Mouse (Mus musculus) frontal cortex, postnatal 14 days (tissue): ENCODE results near the gene Ttf1.
"Not testable (repeated sequence)": the region's sequence is repeated elsewhere in the genome, so short reads cannot be mapped to it uniquely, and the experiment has no call there.

ENCODE experiments used
- DNase-seq, 2 experiments: peaks; one replicate each; pipeline ENCODE4 v3.0.0; 2022; ENCODE audit warnings: low spot score in 2 of 2

The Ttf1 gene

DNA sequence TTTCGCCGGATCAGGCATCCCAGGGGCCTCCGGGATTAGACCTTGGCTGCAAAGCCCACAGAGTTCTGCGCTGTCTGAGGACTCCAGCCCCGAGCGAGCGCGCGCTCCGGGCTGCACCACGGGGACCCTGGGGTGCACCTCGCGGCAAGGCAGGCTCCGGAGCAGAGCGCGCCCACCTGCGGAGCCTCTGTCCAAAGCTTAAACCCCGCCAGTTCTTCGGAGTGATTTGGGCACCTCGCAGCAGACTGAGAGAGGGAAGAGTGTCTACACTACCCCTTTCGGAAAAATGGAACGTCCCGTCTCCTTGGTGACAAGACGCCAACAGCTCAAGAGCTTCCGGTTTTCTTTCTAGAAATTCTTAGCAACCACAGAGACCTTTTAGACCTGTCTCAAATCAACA lies 5.1 kb upstream of the Ttf1 start, which contains the start of gene Cfap77:
TSS of gene Cfap77 (minus strand) at position 76 of the 400 bp plus-strand sequence.
- DNase-seq, result peak in 1 of 2 experiments; percentile 14

DNA sequence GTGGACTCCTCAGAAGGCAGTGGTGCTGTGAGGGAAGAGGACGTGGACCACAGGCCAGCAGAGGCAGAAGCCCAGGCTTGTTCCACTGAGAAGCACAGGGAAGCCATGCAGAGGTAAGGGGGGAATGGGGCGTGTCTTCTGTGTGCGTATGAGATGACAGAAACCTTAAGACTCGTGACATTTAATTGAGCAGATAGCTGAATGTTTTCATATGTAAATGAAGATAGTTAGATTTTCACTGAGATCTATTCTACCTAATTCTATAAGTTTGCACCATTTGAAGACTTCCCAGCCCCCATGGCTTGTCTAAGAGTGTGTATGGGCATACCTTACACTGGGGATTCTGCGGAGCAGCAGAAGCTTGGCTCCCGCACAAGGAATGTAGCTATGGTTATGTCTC lies 5.7 kb downstream of the Ttf1 start:
- DNase-seq, result no peak

DNA sequence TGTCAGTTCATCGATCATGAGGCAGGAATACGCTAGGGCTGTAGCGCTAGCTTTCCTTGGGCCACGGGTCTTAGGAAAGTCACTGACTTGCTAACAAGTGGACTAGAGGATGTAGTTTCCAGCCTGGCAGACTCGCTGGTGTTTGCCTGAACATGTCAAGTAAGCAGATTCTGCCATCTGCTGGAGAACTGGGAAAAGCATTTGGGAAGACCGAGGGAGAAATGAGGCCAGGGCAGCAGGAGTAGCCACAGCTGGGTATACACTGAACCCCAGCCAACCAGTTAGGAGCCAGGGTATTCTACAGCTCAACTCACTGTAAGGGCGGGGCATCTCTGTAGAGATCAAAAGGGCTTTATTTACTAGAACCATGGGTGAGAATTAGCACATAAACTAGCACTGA lies 6.3 kb downstream of the Ttf1 start:
- no peak for DNase-seq

DNA sequence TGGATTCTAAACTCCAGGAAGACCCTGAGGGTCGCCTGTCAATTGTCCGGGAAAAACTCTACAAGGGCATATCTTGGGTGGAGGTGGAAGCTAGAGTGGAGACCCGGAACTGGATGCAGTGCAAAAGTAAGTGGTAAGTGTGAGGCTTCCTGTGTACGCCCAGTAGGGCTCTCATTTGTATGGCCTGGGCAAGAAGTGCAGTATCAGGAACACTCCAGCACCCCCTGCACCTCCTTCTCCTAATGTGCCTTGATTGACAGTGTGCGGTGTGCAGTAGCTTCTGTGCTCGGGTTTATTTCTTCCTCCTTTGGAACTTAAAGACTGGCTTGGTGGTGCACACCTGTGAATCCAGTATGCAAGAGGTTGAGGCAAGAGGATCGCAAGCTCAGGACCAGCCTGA lies 14.6 kb downstream of the Ttf1 start:
- no peak for DNase-seq

DNA sequence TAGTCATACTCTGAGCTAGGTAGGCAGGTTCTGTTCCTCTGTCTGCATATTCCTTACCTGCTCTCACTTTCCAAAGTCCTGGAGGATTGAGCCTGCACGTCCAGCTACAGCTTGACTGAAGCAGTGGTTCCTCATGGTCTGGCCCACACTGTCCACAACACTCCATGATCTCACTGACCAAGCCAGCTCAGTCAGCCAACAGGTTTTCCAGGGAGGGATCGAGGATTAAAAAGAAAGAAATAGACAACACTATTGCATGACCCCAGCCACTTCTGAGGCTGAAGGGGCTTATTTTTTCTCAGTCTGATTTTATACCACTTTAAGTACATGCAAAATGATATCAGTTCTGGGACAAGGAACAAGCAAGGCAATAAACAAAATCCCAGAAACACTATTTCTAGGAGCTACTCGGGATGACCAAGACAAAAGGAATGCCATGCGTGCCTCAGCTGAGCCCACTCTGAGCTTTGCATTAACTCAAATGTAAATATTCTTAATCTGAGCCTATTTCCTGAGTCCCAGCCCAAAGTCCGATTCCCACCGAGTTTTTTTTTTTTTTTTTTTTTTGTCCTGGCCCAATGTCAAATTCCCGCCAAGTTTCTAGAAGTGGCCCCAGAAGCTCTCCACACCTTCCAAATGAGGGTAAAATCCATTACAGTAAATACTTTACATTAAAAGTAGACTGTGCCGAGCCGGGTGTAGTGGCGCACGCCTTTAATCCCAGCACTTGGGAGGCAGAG lies 15.4 kb downstream of the Ttf1 start:
- no peak for DNase-seq

DNA sequence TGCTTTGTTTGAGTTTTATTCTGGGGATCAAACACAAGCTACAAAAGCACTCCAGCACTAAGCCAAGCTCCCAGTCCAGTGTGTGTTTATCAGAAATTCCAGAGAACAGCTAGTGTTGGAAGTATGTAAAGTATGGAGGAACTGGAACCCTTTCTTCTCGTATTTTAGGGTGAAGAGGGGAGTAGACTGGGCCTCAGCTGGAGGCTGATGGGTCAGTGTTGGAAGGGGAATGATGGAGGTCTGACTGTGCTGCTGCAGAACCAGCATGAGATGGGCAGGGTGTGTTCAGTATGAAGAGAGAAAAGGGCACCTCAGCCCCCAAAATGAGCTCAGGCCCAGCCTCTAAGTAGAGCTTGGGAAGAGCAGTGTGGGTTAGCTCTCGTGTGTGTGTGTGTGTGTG lies 16.2 kb downstream of the Ttf1 start:
- DNase-seq, result no peak

DNA sequence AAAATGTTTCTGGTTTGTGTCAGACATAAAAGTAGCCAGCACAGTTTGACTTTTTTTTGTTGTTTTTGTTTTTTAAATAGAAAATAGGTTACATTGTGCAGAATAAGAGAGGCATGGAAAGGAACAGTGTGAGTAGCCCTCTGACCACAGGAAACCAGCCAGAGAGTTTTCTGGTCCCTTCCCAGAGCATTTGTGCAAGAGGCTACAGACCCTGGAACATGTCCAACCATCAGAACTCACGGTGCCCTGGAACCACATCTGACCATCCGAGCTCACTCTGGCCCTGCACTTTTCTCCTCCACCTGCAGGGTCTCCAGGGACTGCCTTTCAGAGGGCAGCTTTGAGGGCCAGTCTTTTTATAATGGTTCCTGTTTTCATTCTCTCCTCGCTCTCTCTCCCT lies 21.9 kb downstream of the Ttf1 start:
- no peak for DNase-seq

DNA sequence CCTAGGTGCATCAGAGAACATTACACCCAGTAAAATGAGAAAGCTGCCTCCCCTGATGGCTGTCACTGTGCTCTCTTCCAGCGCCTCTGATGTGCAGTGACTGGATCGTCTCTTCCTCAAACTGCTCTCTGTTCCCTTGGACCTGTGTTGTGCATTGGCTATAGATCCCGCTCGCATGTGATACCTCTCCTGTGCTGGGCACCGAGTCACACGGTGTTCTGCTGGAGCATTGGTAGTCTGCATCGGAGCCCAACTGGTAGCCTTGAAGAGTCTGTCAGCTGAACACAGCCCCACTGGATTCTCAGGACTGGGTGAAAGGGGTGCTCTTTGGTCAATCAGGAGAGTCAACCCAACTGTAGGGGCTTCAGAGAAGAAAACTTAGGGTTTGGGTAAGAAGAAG lies 26.0 kb downstream of the Ttf1 start:
- no peak for DNase-seq

DNA sequence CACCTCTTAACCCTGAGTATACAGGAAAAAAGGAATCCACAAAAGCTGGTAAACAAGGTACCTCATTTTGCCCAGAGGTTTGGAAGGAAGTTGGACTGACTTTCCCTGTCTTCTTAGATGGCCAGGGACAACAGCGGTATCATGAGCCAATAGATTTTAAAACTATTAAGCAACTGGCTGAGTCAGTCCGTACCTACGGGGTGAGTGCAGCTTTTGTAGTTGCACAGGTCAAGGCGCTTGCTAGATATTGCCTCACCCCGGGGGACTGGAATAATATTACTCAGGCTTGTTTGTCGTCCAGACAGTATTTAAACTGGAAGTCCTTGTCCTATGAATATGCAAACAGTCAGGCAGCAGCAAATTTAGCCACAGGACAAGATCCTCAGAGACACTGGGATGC lies 29.2 kb downstream of the Ttf1 start:
- not testable (repeated sequence) for DNase-seq

DNA sequence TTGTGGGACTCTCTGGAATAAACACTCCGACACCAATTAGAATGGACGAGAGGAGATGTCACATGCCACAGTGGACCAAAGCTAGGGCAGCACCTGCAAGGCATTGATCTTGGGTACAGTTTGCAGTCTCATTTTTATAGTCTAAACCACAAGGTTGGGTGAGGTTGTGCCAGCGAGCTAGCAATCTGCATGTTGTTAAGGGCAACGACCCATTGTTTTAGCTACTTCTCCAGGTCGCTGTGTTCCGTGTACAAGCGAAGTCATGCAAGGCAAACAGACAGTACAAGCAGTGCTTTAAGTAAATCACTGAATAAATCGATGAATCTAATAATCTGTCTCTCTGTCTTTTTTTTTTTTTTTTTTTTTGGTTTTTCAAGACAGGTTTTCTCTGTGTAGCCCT lies 35.6 kb downstream of the Ttf1 start:
- no peak for DNase-seq

DNA sequence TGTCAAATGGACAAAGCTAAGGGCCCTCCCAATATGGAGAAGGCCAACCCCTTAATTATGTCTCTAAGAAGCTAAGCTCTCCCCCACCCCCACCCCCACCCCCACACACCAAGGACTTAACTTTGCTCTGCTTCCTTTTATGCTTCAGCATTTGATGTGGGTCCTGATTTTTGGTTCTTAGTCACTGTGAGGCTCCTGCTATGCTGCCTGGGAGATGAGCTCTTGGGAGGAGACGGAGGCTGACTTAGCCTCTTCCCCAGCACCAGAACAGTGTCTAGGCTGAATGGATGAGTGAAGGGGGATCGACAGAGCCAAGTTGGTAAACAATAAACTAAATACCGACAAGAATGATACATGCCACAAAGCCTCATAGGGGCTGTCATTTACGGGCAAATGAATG lies 36.7 kb downstream of the Ttf1 start:
- DNase-seq, result no peak

DNA sequence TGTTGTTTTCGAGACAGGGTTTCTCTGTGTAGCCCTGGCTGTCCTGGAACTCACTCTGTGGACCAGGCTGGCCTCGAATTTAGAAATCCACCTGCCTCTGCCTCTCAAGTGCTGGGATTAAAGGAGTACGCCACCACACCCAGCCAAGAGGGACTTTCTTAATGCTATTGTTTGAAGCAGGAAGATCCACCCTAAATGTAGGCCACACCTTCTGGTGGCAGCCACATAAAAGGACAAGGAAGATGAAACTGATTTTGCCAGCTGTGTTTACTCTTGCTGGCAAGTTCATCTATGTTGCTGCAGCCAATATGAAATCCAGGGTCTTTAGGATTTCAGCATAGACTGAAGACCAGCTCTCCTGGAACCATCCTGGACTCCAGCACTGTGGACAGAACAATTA lies 37.4 kb downstream of the Ttf1 start:
- no peak for DNase-seq

DNA sequence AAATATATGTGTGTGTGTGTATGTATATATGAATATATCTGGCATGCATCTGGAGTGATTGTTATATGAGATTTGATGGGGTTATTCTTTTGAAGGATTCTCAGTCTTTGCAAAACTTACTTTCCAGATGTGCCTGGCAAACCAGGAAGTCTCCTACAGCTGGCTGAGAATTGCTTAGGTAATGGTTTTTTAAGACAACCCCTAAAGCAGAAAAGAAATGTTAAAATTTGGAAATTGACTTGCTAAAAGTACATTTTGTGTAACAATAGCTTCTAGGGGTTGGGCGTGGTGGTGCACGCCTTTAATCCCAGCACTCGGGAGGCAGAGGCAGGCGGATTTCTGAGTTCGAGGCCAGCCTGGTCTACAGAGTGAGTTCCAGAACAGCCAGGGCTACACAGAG lies 37.9 kb downstream of the Ttf1 start:
- not testable (repeated sequence) for DNase-seq

DNA sequence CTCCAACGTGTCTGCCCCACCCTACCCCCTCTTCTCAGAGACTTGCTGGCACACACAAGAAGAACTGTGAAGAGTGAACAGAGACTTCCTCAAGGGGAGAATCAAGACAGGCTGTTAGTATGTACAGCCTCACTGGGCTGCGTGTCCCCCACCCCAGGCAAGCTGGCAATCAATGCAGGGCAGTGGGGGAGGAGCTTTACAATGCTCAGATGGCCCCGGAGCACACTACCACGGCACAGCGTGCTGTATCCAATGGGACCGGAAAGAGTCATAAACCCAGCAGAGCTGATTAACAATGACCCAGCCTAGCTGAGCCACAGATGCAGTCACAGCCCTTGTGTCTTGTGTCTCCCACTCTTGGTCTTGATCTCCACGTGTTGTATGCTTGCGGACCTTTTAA lies 38.7 kb downstream of the Ttf1 start:
- DNase-seq, result no peak

DNA sequence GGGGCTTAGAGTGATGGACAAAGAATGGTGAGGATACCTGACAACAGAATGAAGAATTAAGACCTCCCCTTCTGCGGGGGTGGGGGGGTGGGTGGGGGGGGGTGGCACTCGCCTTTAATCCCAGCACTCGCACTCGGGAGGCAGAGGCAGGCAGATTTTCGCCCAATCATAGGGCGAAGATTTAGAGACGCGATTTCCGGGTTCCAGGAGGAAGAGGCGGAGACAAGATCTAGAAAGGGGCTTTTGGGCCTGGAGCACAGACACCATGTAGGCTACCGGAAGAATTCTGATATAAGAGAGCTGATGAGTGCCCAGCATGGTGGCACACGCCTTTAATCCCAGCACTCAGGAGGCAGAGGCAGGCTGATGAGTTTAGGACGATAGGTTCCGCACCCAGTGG lies 39.6 kb downstream of the Ttf1 start:
- no peak for DNase-seq

DNA sequence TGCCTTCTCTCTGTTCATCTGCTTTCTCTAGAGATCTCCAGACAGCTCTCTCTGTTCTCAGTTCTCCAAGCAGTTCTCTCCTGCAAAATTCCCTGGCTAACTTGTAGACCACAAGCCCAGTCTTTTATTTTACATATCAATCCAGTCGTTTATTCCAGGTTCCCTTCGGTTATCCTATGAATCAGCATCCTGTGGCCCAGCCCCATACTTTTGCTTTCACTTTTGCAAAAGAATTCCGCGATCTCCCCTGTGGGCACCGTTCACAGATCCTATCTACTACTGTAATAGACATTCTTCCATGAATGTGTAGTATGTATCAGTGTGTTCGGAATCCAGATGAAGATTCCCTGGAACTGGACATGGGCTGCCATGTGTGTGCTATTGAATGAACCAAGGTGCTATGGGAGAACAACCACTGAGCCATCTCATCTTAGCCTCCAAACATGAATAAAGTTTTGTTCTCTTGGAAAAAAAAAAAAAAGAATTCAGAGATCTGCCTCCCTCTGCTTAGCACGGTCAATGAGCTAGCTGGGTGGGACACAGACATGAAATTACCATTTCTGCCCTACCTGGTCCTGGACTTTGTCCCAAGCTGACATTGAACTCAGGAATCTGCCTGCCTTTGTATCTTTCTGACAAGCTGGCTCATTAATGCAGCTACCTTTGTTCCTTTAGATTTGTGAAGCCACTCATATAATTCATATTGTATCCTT lies 40.9 kb downstream of the Ttf1 start:
- DNase-seq, result no peak

DNA sequence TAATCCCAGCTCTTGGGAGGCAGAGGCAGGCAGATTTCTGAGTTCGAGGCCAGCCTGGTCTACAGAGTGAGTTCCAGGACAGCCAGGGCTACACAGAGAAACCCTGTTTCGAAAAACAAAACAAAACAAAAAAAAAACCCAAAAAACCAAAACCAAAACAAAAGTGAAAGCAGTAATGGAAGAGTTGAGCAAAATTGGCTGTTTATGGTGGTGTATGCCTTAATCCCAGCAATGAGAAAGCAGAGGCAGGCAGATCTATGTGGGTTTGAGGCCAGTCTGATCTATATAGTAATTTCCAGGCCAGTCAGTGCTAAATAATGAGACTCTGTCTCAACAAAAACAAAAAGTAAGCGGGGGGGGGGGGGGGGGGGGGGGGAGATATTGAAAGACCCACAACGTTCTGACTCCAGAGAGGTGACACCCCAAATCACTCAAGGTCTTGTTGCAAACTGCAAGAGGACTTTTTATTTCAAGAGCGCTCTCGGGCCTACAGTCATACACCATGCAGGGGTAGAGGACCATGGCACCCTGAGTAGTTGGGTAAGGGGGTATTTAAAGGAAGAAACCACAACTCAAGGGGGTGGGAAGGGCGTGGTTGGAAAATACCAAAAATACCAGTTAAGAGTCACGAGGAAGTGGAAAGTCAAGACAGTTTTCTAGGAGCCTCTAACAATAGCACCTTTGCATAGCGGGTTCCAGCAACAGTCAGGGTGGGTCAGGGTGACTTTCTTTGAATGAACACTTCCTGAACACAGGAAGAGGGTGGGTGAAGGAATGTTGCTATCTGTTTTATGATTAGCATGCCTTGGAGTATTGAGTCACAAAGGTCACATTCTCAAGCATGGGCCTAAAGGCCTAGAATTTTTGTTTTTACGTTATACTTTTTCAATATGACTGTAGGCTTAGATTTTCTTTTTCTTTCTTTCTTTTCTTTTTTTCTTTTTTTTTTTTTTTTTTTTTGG lies 42.6 kb downstream of the Ttf1 start:
- DNase-seq, result not testable (repeated sequence)

DNA sequence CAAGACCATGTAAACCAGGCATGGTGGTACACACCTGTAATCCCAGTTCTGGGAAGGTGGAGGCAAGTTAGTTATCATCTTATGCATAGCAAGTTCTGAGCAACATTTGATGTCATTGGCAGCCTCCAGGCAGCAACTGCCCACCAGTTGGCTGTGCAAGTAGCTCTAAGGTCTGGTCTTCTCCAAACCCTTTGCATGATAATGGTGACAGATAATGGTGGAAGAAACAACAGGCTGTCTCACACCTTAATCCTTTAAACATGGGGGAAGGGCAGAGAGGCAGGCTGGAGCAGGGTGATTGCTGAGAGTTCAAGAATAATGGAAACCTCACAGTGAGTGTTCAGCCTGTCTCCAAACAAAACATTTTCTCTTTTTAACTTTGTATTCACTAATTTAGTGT lies 60.9 kb downstream of the Ttf1 start:
- DNase-seq, result no peak

DNA sequence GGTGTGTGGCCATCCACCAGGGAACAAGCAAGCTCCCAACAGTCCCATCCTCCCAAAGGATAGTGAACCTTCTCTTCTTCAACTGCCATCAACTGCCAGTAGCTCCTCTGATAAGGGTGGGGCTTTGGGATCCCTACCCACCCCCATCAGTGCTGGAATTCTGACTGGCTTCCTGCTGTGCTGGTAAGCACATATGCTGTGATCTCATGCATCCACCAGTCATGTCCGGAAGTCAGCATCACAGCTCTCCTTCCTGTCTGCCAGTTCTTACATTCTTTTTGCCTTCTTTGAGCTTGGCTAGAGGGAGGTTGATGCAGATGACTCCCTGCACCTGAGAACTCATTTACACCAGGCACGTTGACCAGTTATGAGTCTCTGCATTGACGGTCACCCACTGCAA lies 62.4 kb downstream of the Ttf1 start:
- DNase-seq, result no peak

DNA sequence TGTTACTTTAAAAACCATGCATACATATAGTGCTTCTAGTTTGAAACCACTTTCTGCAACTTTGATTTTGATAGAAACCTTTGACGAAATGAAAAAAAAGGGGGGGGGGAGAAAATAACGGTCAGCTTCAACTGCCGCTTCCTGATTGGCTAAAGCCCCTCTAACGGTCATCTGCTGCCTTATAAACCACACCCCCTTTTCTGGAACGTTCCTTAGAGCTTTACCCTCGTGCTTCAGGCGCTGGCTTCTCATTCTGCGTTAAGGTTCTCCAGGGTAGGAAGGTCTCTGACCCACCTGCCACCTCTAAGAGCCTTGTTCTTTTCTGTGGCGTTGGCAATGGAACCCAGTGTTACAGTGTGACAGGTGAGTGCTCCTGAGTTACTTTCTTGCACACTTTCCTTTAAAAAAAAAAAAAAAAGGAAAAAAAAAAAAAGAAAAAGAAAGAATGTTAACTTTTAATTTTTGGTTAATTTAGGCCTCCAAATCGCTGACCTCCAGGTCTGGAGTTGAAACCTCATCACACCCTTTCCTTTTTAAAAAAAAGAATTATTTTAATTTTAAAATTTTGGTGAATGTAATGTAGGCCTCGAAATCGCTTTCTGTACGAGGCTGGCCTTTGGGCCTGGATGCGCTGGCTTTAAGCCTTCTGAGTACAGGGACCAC lies 64.0 kb downstream of the Ttf1 start, which contains the start of gene Setx:
TSS of gene Setx (plus strand) at position 275 of the 663 bp plus-strand sequence.
- DNase-seq, result no peak

DNA sequence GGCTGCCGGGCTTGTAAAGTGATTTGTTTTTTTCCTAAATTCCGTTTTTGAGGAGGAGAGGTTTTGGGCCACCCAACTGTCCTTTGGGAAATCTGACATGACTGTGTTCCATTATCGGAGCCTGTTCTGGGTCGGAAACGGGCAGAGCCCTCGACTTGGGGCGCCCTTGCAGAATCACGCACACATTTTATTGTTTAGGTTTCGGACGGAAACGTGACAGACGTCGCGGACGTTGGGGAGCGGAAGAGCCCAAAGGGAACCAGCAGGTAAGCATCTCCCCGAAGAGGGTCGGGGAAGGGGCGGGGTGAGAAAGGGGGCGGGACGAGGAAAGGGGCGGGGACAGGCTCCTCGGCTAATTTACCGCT lies 64.5 kb downstream of the Ttf1 start:
- no peak for DNase-seq
